Mouse (Mus musculus): Measurements from ENCODE around the gene Plg. TPM values are rescaled to one million over a fixed set of nuclear protein-coding genes. Genes with fewer than 3 reads are reported as not detected.

Gene Plg
- polyA plus RNA-seq, 2 experiments, result 0.20 TPM; not detected in 1

GRCm38 (mm10) chr17:12428369-12428768 lies 50.0 kb downstream of the Plg start:
- H3K9ac ChIP-seq (ENCODE audit: low read depth, low read length, severe bottlenecking), result no peak overlapping the region
- no peak overlapping the region for H3K27ac ChIP-seq (replicated peaks; ENCODE audit: low read depth, low read length)
- H3K9me3 ChIP-seq (ENCODE audit: control insufficient read depth, low read length), result no peaks in the 10 kb centered on the region
- no peak overlapping the region for H3K4me2 ChIP-seq (replicated peaks; ENCODE audit: low read depth, low read length, severe bottlenecking)
- peak; percentile 69 for DNase-seq (ENCODE audit: low spot score)
- peak; percentile 82 for ATAC-seq (ENCODE audit: low FRiP score, low read depth)
- no peak for TF ChIP-seq POLR2A (IDR thresholded peaks at IDR 0.05; ENCODE audit: borderline replicate concordance, extremely low read depth, insufficient read depth, insufficient read length)
- peaks cover 8% of the 10 kb centered on the region; the same call in 1 of the 2 replicates for H3K4me1 ChIP-seq (ENCODE audit: control insufficient read depth, insufficient read depth, low read length)
- H3K36me3 ChIP-seq (ENCODE audit: control insufficient read depth, insufficient read depth, low read length), result no peaks in the 10 kb centered on the region
- no peak overlapping the region for H3K4me3 ChIP-seq (replicated peaks; ENCODE audit: low read length)
- H3K27me3 ChIP-seq (ENCODE audit: control insufficient read depth, insufficient read depth, low read length), result no peaks in the 10 kb centered on the region

GRCm38 (mm10) chr17:12431707-12432106 lies 53.3 kb downstream of the Plg start:
- Histone ChIP-seq H3K27ac (replicated peaks; ENCODE audit: low read depth, low read length) (no peak overlapping the region), H3K36me3 (ENCODE audit: control insufficient read depth, insufficient read depth, low read length) (no peaks in the 10 kb centered on the region), H3K9ac (ENCODE audit: low read depth, low read length, severe bottlenecking) (no peak overlapping the region), H3K27me3 (ENCODE audit: control insufficient read depth, insufficient read depth, low read length) (no peaks in the 10 kb centered on the region), H3K4me2 (replicated peaks; ENCODE audit: low read depth, low read length, severe bottlenecking) (no peak overlapping the region), H3K4me1 (ENCODE audit: control insufficient read depth, insufficient read depth, low read length) (peaks cover 8% of the 10 kb centered on the region; the same call in 1 of the 2 replicates), H3K4me3 (replicated peaks; ENCODE audit: low read length) (no peak overlapping the region), H3K9me3 (ENCODE audit: control insufficient read depth, low read length) (no peaks in the 10 kb centered on the region)
- no peak for TF ChIP-seq POLR2A (IDR thresholded peaks at IDR 0.05; ENCODE audit: borderline replicate concordance, extremely low read depth, insufficient read depth, insufficient read length)
- 44% methylated on average over 5 of the region's 5 CpGs for WGBS
- DNase-seq (ENCODE audit: low spot score) (no peak), ATAC-seq (ENCODE audit: low FRiP score, low read depth) (no peak)

GRCm38 (mm10) chr17:12437771-12438170 lies 59.4 kb downstream of the Plg start:
- Histone ChIP-seq H3K27ac (replicated peaks; ENCODE audit: low read depth, low read length) (no peak overlapping the region), H3K36me3 (ENCODE audit: control insufficient read depth, insufficient read depth, low read length) (no peaks in the 10 kb centered on the region), H3K4me2 (replicated peaks; ENCODE audit: low read depth, low read length, severe bottlenecking) (no peak overlapping the region), H3K4me3 (replicated peaks; ENCODE audit: low read length) (no peak overlapping the region), H3K4me1 (ENCODE audit: control insufficient read depth, insufficient read depth, low read length) (no peaks in the 10 kb centered on the region), H3K9me3 (ENCODE audit: control insufficient read depth, low read length) (no peaks in the 10 kb centered on the region), H3K27me3 (ENCODE audit: control insufficient read depth, insufficient read depth, low read length) (no peaks in the 10 kb centered on the region), H3K9ac (ENCODE audit: low read depth, low read length, severe bottlenecking) (no peak overlapping the region)
- ATAC-seq (ENCODE audit: low FRiP score, low read depth), result no peak
- DNase-seq (ENCODE audit: low spot score), result no peak
- no peak for TF ChIP-seq POLR2A (IDR thresholded peaks at IDR 0.05; ENCODE audit: borderline replicate concordance, extremely low read depth, insufficient read depth, insufficient read length)
- WGBS, result 72% methylated on average over 10 of the region's 10 CpGs

- Histone ChIP-seq H3K4me2 (replicated peaks; ENCODE audit: low read depth, low read length, severe bottlenecking) (no peak overlapping the region), H3K9me3 (ENCODE audit: control insufficient read depth, low read length) (no peaks in the 10 kb centered on the region), H3K27me3 (ENCODE audit: control insufficient read depth, insufficient read depth, low read length) (no peaks in the 10 kb centered on the region), H3K27ac (replicated peaks; ENCODE audit: low read depth, low read length) (no peak overlapping the region), H3K9ac (ENCODE audit: low read depth, low read length, severe bottlenecking) (no peak overlapping the region), H3K36me3 (ENCODE audit: control insufficient read depth, insufficient read depth, low read length) (no peaks in the 10 kb centered on the region), H3K4me1 (ENCODE audit: control insufficient read depth, insufficient read depth, low read length) (no peaks in the 10 kb centered on the region), H3K4me3 (replicated peaks; ENCODE audit: low read length) (no peak overlapping the region)
- ATAC-seq (ENCODE audit: low FRiP score, low read depth) (no peak), DNase-seq (ENCODE audit: low spot score) (no peak)
- WGBS, result 79% methylated on average over 2 of the region's 2 CpGs
- no peak for TF ChIP-seq POLR2A (IDR thresholded peaks at IDR 0.05; ENCODE audit: borderline replicate concordance, extremely low read depth, insufficient read depth, insufficient read length)
These were observed 66.2 kb downstream of the Plg start for GRCm38 (mm10) chr17:12444561-12444960.

- Histone ChIP-seq H3K4me2 (replicated peaks; ENCODE audit: low read depth, low read length, severe bottlenecking) (no peak overlapping the region), H3K36me3 (ENCODE audit: control insufficient read depth, insufficient read depth, low read length) (no peaks in the 10 kb centered on the region), H3K4me3 (replicated peaks; ENCODE audit: low read length) (no peak overlapping the region), H3K9ac (ENCODE audit: low read depth, low read length, severe bottlenecking) (no peak overlapping the region), H3K9me3 (ENCODE audit: control insufficient read depth, low read length) (no peaks in the 10 kb centered on the region), H3K4me1 (ENCODE audit: control insufficient read depth, insufficient read depth, low read length) (no peaks in the 10 kb centered on the region), H3K27ac (replicated peaks; ENCODE audit: low read depth, low read length) (no peak overlapping the region), H3K27me3 (ENCODE audit: control insufficient read depth, insufficient read depth, low read length) (no peaks in the 10 kb centered on the region)
- DNase-seq (ENCODE audit: low spot score) (peak; percentile 22), ATAC-seq (ENCODE audit: low FRiP score, low read depth) (no peak)
- WGBS, result 43% methylated on average over 4 of the region's 4 CpGs
- no peak for TF ChIP-seq POLR2A (IDR thresholded peaks at IDR 0.05; ENCODE audit: borderline replicate concordance, extremely low read depth, insufficient read depth, insufficient read length)
These were observed 72.8 kb downstream of the Plg start for GRCm38 (mm10) chr17:12451234-12451633.

Data from limb, embryonic 14.5 days (tissue).